Mouse (Mus musculus): ENCODE results near the gene Arhgef28.

DNA sequence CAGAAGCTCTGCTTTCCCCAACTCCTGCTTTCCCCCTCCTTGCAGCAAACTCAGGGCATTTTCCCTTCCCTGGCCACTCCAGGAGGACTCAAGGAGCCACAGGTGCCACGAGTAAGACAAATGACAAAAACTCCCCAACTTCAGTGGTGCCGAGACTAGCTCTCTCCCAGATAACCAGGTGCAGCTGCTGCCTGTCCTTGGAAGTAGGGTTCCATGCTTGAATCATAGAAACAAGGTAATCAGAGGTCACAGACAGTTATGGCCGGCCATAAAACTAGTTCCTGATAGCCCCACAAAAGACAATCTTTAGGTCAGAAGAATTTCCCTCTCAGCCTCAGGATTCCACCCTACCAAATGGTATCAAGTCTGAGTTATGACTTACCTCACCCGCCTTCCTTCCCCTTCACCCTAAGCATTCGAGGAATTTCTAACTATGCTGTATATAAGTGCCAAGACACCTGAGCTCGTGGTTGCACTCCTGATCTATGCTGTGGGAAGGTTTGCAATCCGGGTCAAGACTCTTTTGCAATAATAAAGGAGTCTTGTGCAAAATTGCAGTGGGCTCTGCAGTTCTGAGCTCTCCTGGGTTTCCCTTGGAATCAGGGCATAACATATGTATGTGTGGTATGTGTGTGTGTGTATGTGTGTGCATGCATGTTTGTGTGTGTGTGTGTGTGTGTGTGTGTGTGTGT lies 93.3 kb downstream of the Arhgef28 start:
- no peak for TF ChIP-seq CTCF (IDR thresholded peaks at IDR 0.05; ENCODE audit: borderline replicate concordance, insufficient read depth, low read length)
- no peak for TF ChIP-seq POLR2A (IDR thresholded peaks at IDR 0.05; ENCODE audit: low read depth, low read length)
